Mouse (Mus musculus): ENCODE measurements around the gene Pcyox1. TPM values are rescaled to one million over a fixed set of nuclear protein-coding genes. Genes with fewer than 3 reads are reported as not detected.

Pcyox1 gene
- total RNA-seq, 1 experiment, result 41.5 TPM

DNA sequence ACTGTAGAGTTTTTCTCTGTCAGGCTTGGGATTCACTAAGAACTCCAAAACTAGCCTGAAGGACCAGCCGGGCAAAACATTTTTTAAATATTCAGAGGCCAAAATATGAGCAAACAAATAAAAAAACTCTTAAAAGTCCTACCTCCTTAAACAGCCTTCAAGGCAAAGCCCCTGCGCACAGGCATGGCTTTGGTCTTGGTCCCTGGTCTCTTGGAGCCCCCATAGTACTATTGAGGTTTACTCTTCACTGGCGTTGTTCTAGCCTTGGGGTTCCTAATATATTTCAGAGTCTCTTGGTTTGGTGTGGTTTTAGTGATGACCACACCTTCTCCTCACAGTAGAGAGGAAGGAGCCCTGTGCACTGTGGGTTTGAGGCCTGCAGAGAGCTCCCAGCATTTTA, 34.6 kb upstream of the Pcyox1 start:
- no peaks in the 10 kb centered on the region for H3K4me1 ChIP-seq (ENCODE audit: control insufficient read depth in 2 of 2, insufficient read depth in 2 of 2, low read length in 2 of 2, poor library complexity in 1 of 2)
- TF ChIP-seq CHD2 (IDR thresholded peaks at IDR 0.05; ENCODE audit: low read depth, low read length), result no peak
- no peak for TF ChIP-seq HCFC1 (IDR thresholded peaks at IDR 0.05; ENCODE audit: borderline replicate concordance, insufficient read depth, low read length)
- TF ChIP-seq ZC3H11A (IDR thresholded peaks at IDR 0.05; ENCODE audit: borderline replicate concordance, low read depth, low read length), result no peak
- no peak for TF ChIP-seq ZNF384 (IDR thresholded peaks at IDR 0.05; ENCODE audit: low read depth, low read length)
- no peak for TF ChIP-seq MAFK (IDR thresholded peaks at IDR 0.05; ENCODE audit: insufficient read depth, low read depth, low read length)
- H3K36me3 ChIP-seq (ENCODE audit: control insufficient read depth, insufficient read depth, low read length, poor library complexity, severe bottlenecking), result peaks cover 13% of the 10 kb centered on the region
- no peak overlapping the region for H3K9ac ChIP-seq (ENCODE audit: insufficient read depth, low read depth, low read length, poor library complexity, severe bottlenecking)
- H3K9me3 ChIP-seq (ENCODE audit: control insufficient read depth, insufficient read depth, low read depth, low read length), result no peaks in the 10 kb centered on the region
- H3K4me3 ChIP-seq (ENCODE audit: insufficient read depth in 1 of 2, low read depth in 1 of 2, low read length in 2 of 2, poor library complexity in 1 of 2, severe bottlenecking in 1 of 2), result no peak overlapping the region
- in situ Hi-C loops (cut with MboI; ENCODE audit: low sequenced_read_pairs in 2 of 2, unreplicated experiment in 2 of 2), result no loop called here
- DNase-seq (ENCODE audit: low read depth, low spot score), result no peak
- H3K27ac ChIP-seq (ENCODE audit: insufficient read depth, low read depth, low read length, poor library complexity, severe bottlenecking), result no peak overlapping the region

DNA sequence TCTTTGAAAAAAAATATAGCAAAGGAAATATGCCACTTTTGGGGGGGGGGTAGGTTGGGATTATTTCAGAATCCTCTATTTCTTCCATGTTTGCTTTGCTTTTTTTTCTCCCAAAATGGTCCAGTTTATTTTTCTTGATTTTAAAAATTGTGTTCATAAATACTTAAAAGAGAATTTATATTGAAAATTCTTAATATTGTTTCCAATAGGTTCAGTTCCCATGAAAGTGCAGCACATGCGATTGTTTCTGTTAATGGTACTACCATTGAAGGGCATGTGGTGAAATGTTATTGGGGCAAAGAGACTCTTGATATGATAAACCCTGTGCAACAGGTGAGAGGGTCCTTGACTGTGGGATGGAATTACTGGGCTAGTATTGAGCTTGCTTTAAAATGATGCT, 29.4 kb upstream of the Pcyox1 start, which contains the start of gene Gm44790:
Gm44790 (plus strand) TSS at position 301 of the 400 bp plus-strand sequence.
- H3K4me1 ChIP-seq (ENCODE audit: control insufficient read depth in 2 of 2, insufficient read depth in 2 of 2, low read length in 2 of 2, poor library complexity in 1 of 2), result no peaks in the 10 kb centered on the region
- H3K27ac ChIP-seq (ENCODE audit: insufficient read depth, low read depth, low read length, poor library complexity, severe bottlenecking), result no peak within 1 kb of the TSS
- DNase-seq (ENCODE audit: low read depth, low spot score), result no peak
- H3K9ac ChIP-seq (ENCODE audit: insufficient read depth, low read depth, low read length, poor library complexity, severe bottlenecking), result no peak within 1 kb of the TSS
- H3K36me3 ChIP-seq (ENCODE audit: control insufficient read depth, insufficient read depth, low read length, poor library complexity, severe bottlenecking), result peaks cover 14% of the 10 kb centered on the region
- no peaks in the 10 kb centered on the region for H3K9me3 ChIP-seq (ENCODE audit: control insufficient read depth, insufficient read depth, low read depth, low read length)
- TF ChIP-seq ZC3H11A (IDR thresholded peaks at IDR 0.05; ENCODE audit: borderline replicate concordance, low read depth, low read length), result no peak
- TF ChIP-seq CHD2 (IDR thresholded peaks at IDR 0.05; ENCODE audit: low read depth, low read length), result no peak
- in situ Hi-C loops (cut with MboI; ENCODE audit: low sequenced_read_pairs in 2 of 2, unreplicated experiment in 2 of 2), result no loop called here
- no peak within 1 kb of the TSS for H3K4me3 ChIP-seq (ENCODE audit: insufficient read depth in 1 of 2, low read depth in 1 of 2, low read length in 2 of 2, poor library complexity in 1 of 2, severe bottlenecking in 1 of 2)

DNA sequence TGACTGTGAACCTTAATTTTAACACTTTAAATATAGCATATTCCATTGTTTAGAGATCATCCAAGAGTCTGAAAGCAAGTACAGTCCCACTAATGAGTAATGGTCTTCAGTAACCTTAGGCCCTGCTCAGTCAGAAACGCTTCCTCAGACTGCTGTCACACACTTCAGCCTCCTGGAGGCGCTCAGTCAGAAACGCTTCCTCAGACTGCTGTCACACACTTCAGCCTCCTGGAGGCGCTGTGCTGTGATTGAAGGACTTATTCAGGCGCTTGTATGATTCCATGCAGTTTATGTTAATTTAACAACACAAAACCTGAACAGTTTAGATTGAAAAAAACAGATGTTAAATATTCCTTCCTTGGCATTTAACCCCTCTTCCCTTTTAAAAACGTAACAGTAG, 23.5 kb upstream of the Pcyox1 start:
- H3K27ac ChIP-seq (ENCODE audit: insufficient read depth, low read depth, low read length, poor library complexity, severe bottlenecking), result no peak overlapping the region
- H3K4me3 ChIP-seq (ENCODE audit: insufficient read depth in 1 of 2, low read depth in 1 of 2, low read length in 2 of 2, poor library complexity in 1 of 2, severe bottlenecking in 1 of 2), result no peak overlapping the region
- in situ Hi-C loops (cut with MboI; ENCODE audit: low sequenced_read_pairs in 2 of 2, unreplicated experiment in 2 of 2), result no loop called here
- peak; percentile 66 for DNase-seq (ENCODE audit: low read depth, low spot score)
- no peaks in the 10 kb centered on the region for H3K9me3 ChIP-seq (ENCODE audit: control insufficient read depth, insufficient read depth, low read depth, low read length)
- H3K36me3 ChIP-seq (ENCODE audit: control insufficient read depth, insufficient read depth, low read length, poor library complexity, severe bottlenecking), result peaks cover 15% of the 10 kb centered on the region
- TF ChIP-seq ZC3H11A (IDR thresholded peaks at IDR 0.05; ENCODE audit: borderline replicate concordance, low read depth, low read length) (peak; percentile 41; the same call in 1 of the 2 replicates), ZNF384 (IDR thresholded peaks at IDR 0.05; ENCODE audit: low read depth, low read length) (0 out of 2 replicates have a peak, but pooled peaks have one; percentile 34), HCFC1 (IDR thresholded peaks at IDR 0.05; ENCODE audit: borderline replicate concordance, insufficient read depth, low read length) (no peak)
- H3K9ac ChIP-seq (ENCODE audit: insufficient read depth, low read depth, low read length, poor library complexity, severe bottlenecking), result no peak overlapping the region
- no peaks in the 10 kb centered on the region for H3K4me1 ChIP-seq (ENCODE audit: control insufficient read depth in 2 of 2, insufficient read depth in 2 of 2, low read length in 2 of 2, poor library complexity in 1 of 2)

- H3K27ac ChIP-seq (ENCODE audit: insufficient read depth, low read depth, low read length, poor library complexity, severe bottlenecking), result no peak overlapping the region
- TF ChIP-seq HCFC1 (IDR thresholded peaks at IDR 0.05; ENCODE audit: borderline replicate concordance, insufficient read depth, low read length) (no peak), ZC3H11A (IDR thresholded peaks at IDR 0.05; ENCODE audit: borderline replicate concordance, low read depth, low read length) (no peak), MAFK (IDR thresholded peaks at IDR 0.05; ENCODE audit: insufficient read depth, low read depth, low read length) (no peak), ZNF384 (IDR thresholded peaks at IDR 0.05; ENCODE audit: low read depth, low read length) (no peak), CHD2 (IDR thresholded peaks at IDR 0.05; ENCODE audit: low read depth, low read length) (no peak)
- in situ Hi-C loops (cut with MboI; ENCODE audit: low sequenced_read_pairs in 2 of 2, unreplicated experiment in 2 of 2), result no loop called here
- DNase-seq (ENCODE audit: low read depth, low spot score), result no peak
- peaks cover 11% of the 10 kb centered on the region for H3K36me3 ChIP-seq (ENCODE audit: control insufficient read depth, insufficient read depth, low read length, poor library complexity, severe bottlenecking)
- H3K4me1 ChIP-seq (ENCODE audit: control insufficient read depth in 2 of 2, insufficient read depth in 2 of 2, low read length in 2 of 2, poor library complexity in 1 of 2), result no peaks in the 10 kb centered on the region
- H3K9me3 ChIP-seq (ENCODE audit: control insufficient read depth, insufficient read depth, low read depth, low read length), result no peaks in the 10 kb centered on the region
- H3K9ac ChIP-seq (ENCODE audit: insufficient read depth, low read depth, low read length, poor library complexity, severe bottlenecking), result no peak overlapping the region
- H3K4me3 ChIP-seq (ENCODE audit: insufficient read depth in 1 of 2, low read depth in 1 of 2, low read length in 2 of 2, poor library complexity in 1 of 2, severe bottlenecking in 1 of 2), result no peak overlapping the region
Observed at GRCm38 (mm10) chr6:86419239-86419638, 22.3 kb upstream of the Pcyox1 start.

- DNase-seq (ENCODE audit: low read depth, low spot score), result no peak
- Histone ChIP-seq H3K9ac (ENCODE audit: insufficient read depth, low read depth, low read length, poor library complexity, severe bottlenecking) (no peak overlapping the region), H3K36me3 (ENCODE audit: control insufficient read depth, insufficient read depth, low read length, poor library complexity, severe bottlenecking) (peaks cover 11% of the 10 kb centered on the region), H3K4me3 (ENCODE audit: insufficient read depth in 1 of 2, low read depth in 1 of 2, low read length in 2 of 2, poor library complexity in 1 of 2, severe bottlenecking in 1 of 2) (no peak overlapping the region), H3K27ac (ENCODE audit: insufficient read depth, low read depth, low read length, poor library complexity, severe bottlenecking) (no peak overlapping the region), H3K4me1 (ENCODE audit: control insufficient read depth in 2 of 2, insufficient read depth in 2 of 2, low read length in 2 of 2, poor library complexity in 1 of 2) (no peaks in the 10 kb centered on the region), H3K9me3 (ENCODE audit: control insufficient read depth, insufficient read depth, low read depth, low read length) (no peaks in the 10 kb centered on the region)
- in situ Hi-C loops (cut with MboI; ENCODE audit: low sequenced_read_pairs in 2 of 2, unreplicated experiment in 2 of 2), result no loop called here
- no peak for TF ChIP-seq ZNF384 (IDR thresholded peaks at IDR 0.05; ENCODE audit: low read depth, low read length)
- no peak for TF ChIP-seq CHD2 (IDR thresholded peaks at IDR 0.05; ENCODE audit: low read depth, low read length)
- no peak for TF ChIP-seq MAFK (IDR thresholded peaks at IDR 0.05; ENCODE audit: insufficient read depth, low read depth, low read length)
- no peak for TF ChIP-seq ZC3H11A (IDR thresholded peaks at IDR 0.05; ENCODE audit: borderline replicate concordance, low read depth, low read length)
Observed at GRCm38 (mm10) chr6:86418711-86419110, 21.8 kb upstream of the Pcyox1 start.

Measured in ES-E14 (cell line).